Mouse (Mus musculus): Measurements from ENCODE around the gene Cpb1.
A peak's percentile ranks its signal among the peaks of the same experiment; 100 is the strongest.

Gene Cpb1

GRCm38 (mm10) chr3:20275633-20276032 is at the start of gene Cpb1:
Gene Cpb1 (minus strand): TSS chr3:20275733.
- DNase-seq (ENCODE audit: low read depth, low spot score) = no peak

- DNase-seq (ENCODE audit: low read depth, low spot score) = peak; percentile 37
These were observed 41.7 kb upstream of the Cpb1 start for GRCm38 (mm10) chr3:20317233-20317632.

- no peak for DNase-seq (ENCODE audit: low read depth, low spot score)
These were observed 33.6 kb upstream of the Cpb1 start for GRCm38 (mm10) chr3:20309142-20309541.

- no peak for DNase-seq (ENCODE audit: low read depth, low spot score)
These were observed 31.7 kb upstream of the Cpb1 start for GRCm38 (mm10) chr3:20307256-20307655.

GRCm38 (mm10) chr3:20304758-20305352 is 29.3 kb upstream of the Cpb1 start:
- no peak for DNase-seq (ENCODE audit: low read depth, low spot score)

GRCm38 (mm10) chr3:20295546-20295945 is 20.0 kb upstream of the Cpb1 start:
- DNase-seq (ENCODE audit: low read depth, low spot score) = no peak

- no peak for DNase-seq (ENCODE audit: low read depth, low spot score)
These were observed 19.2 kb upstream of the Cpb1 start for GRCm38 (mm10) chr3:20294542-20295348.

- DNase-seq (ENCODE audit: low read depth, low spot score) = no peak
These were observed 15.8 kb upstream of the Cpb1 start for GRCm38 (mm10) chr3:20291370-20291769.

GRCm38 (mm10) chr3:20288761-20289160 is 13.2 kb upstream of the Cpb1 start:
- no peak for DNase-seq (ENCODE audit: low read depth, low spot score)

GRCm38 (mm10) chr3:20281796-20282195 is 6.3 kb upstream of the Cpb1 start:
- no peak for DNase-seq (ENCODE audit: low read depth, low spot score)

- DNase-seq (ENCODE audit: low read depth, low spot score) = no peak
These were observed 20.7 kb downstream of the Cpb1 start for GRCm38 (mm10) chr3:20254566-20255479.

- no peak for DNase-seq (ENCODE audit: low read depth, low spot score)
These were observed 31.6 kb downstream of the Cpb1 start for GRCm38 (mm10) chr3:20243913-20244312.

- no peak for DNase-seq (ENCODE audit: low read depth, low spot score)
These were observed 33.5 kb downstream of the Cpb1 start, which contains the start of gene Cpa3 for GRCm38 (mm10) chr3:20242050-20242449. Gene Cpa3 (minus strand): TSS chr3:20242181.

- no peak for DNase-seq (ENCODE audit: low read depth, low spot score)
These were observed 35.8 kb downstream of the Cpb1 start for GRCm38 (mm10) chr3:20239741-20240140.

GRCm38 (mm10) chr3:20236965-20237364 is 38.6 kb downstream of the Cpb1 start:
- DNase-seq (ENCODE audit: low read depth, low spot score) = no peak

GRCm38 (mm10) chr3:20229027-20229426 is 46.5 kb downstream of the Cpb1 start:
- no peak for DNase-seq (ENCODE audit: low read depth, low spot score)

GRCm38 (mm10) chr3:20225429-20225828 is 50.1 kb downstream of the Cpb1 start:
- DNase-seq (ENCODE audit: low read depth, low spot score) = no peak

- no peak for DNase-seq (ENCODE audit: low read depth, low spot score)
These were observed 52.4 kb downstream of the Cpb1 start for GRCm38 (mm10) chr3:20222926-20223698.

GRCm38 (mm10) chr3:20222136-20222535 is 53.4 kb downstream of the Cpb1 start:
- DNase-seq (ENCODE audit: low read depth, low spot score) = no peak

- peak; percentile 74 for DNase-seq (ENCODE audit: low read depth, low spot score)
These were observed 76.7 kb downstream of the Cpb1 start for GRCm38 (mm10) chr3:20198869-20199268.

Data from mesoderm, embryonic 11.5 days (tissue).